Mouse (Mus musculus): ENCODE measurements around the gene Rif1. TPM values are rescaled to one million over a fixed set of nuclear protein-coding genes. Genes with fewer than 3 reads are reported as not detected.

Gene Rif1
- polyA plus RNA-seq (2015; fragmentation: Nextera tagmentation; extraction: Ambion mirVana) = 24.3 and 24.5 TPM in 2 replicates

DNA sequence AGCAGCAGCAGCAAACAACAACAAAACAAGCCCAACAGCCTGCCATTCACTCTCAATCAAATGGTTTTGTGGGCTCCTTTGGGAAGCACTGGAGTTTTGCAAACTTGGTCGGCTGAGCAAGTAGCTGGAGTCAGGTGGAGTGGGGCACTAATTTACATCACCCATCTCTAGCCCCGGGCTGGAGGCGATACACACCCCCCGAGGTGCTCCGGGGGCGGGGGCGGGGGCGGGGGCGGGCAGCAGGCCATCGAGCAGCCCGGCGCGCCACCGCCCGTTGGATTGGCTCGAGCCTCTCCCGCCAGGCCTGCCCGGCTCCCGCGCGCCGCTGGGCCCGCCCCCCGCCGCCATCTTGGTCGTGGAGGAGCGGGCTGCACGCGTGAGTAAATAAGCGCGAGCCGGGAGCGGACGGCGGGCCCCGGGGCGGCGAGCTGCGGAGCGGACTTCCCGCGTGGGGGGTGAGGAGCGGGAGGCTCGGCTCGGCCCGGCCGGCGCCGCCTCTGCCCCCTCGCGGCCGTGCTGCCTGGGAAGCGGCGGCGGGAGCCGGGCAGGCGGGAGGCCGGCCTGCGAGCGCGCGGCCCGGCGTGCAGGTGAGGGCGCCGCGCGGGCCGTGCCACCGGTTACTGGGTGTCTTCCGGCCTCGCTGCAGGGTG is at the start of gene Rif1:
Rif1 (plus strand) TSS at position 342 of the 650 bp plus-strand sequence.
- peak; percentile 91 for DNase-seq (ENCODE audit: low spot score)
- H3K9ac ChIP-seq (ENCODE audit: low read depth, low read length) = peak within 1 kb of the TSS; percentile 94
- no peaks in the 10 kb centered on the region for H3K27me3 ChIP-seq (ENCODE audit: insufficient read depth, low read length)
- no peak for TF ChIP-seq CTCF (IDR thresholded peaks at IDR 0.05; ENCODE audit: low read depth)
- ATAC-seq (replicated peaks; ENCODE audit: low FRiP score, low read depth) = peak; percentile 97
- under 1% methylated on average over 67 of the region's 72 CpGs for WGBS
- peak within 1 kb of the TSS; percentile 75 for H3K4me2 ChIP-seq (ENCODE audit: low read length)
- H3K36me3 ChIP-seq (ENCODE audit: insufficient read depth, low read length) = no peaks in the 10 kb centered on the region
- peak within 1 kb of the TSS; percentile 99 for H3K4me3 ChIP-seq (replicated peaks; ENCODE audit: low read depth, low read length)
- H3K9me3 ChIP-seq (replicated peaks; ENCODE audit: low read length) = no peaks in the 10 kb centered on the region
- peak within 1 kb of the TSS; percentile 94 for H3K27ac ChIP-seq
- no peaks in the 10 kb centered on the region for H3K4me1 ChIP-seq (replicated peaks; ENCODE audit: insufficient read depth, low read length)

DNA sequence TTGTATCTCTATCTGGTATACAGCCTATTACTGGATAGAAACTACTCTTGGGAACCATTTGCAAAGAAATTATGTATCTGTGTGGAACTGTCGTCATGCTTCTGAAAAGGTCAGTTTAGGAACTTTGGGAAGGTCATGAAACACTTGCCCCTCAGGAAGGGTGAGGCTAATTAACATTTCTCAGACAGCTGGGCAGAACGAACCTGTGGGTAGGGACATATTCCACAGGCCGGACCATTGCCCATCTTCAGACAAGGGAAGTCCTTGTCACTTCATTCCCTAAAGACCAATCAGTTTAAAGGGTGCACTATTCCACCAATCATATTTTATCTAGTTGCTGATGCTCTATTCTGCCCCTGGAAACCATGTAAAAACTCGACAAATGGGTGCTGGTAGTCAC is 45.6 kb upstream of the Rif1 start:
- 89% methylated on average over 4 of the region's 4 CpGs for WGBS
- H3K4me1 ChIP-seq (replicated peaks; ENCODE audit: insufficient read depth, low read length) = no peaks in the 10 kb centered on the region
- DNase-seq (ENCODE audit: low spot score) (no peak), ATAC-seq (replicated peaks; ENCODE audit: low FRiP score, low read depth) (no peak)
- TF ChIP-seq CTCF (IDR thresholded peaks at IDR 0.05; ENCODE audit: low read depth) = no peak
- no peak overlapping the region for H3K4me3 ChIP-seq (replicated peaks; ENCODE audit: low read depth, low read length)
- H3K9ac ChIP-seq (ENCODE audit: low read depth, low read length) = no peak overlapping the region
- no peaks in the 10 kb centered on the region for H3K27me3 ChIP-seq (ENCODE audit: insufficient read depth, low read length)
- H3K4me2 ChIP-seq (ENCODE audit: low read length) = no peak overlapping the region
- no peak overlapping the region for H3K27ac ChIP-seq
- H3K36me3 ChIP-seq (ENCODE audit: insufficient read depth, low read length) = no peaks in the 10 kb centered on the region
- no peaks in the 10 kb centered on the region; the same call in 1 of the 2 replicates for H3K9me3 ChIP-seq (replicated peaks; ENCODE audit: low read length)

DNA sequence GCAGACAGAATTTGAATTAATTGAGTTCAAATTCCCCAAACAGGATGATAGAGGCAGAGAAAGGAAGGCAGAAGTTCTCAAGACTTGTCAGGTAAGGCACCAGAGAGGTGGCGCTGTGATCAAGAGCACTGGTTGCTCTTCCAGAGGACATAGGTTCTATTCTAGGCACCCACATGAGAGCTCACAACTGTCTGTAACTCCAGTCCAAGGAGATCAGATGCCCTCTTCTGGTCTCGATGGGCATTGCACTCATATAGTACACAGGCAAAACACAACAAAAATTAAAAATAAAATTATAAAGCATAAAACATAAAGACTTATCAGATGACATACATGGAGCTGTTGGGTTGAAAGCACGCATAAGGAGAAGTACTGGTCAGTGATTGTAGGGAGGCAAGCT is 43.2 kb upstream of the Rif1 start:
- Histone ChIP-seq H3K27me3 (ENCODE audit: insufficient read depth, low read length) (no peaks in the 10 kb centered on the region), H3K4me2 (ENCODE audit: low read length) (no peak overlapping the region), H3K9ac (ENCODE audit: low read depth, low read length) (no peak overlapping the region), H3K9me3 (replicated peaks; ENCODE audit: low read length) (no peaks in the 10 kb centered on the region; the same call in 1 of the 2 replicates), H3K27ac (no peak overlapping the region), H3K4me3 (replicated peaks; ENCODE audit: low read depth, low read length) (no peak overlapping the region), H3K4me1 (replicated peaks; ENCODE audit: insufficient read depth, low read length) (no peaks in the 10 kb centered on the region), H3K36me3 (ENCODE audit: insufficient read depth, low read length) (no peaks in the 10 kb centered on the region)
- ATAC-seq (replicated peaks; ENCODE audit: low FRiP score, low read depth) (no peak), DNase-seq (ENCODE audit: low spot score) (no peak)
- 90% methylated on average over 3 of the region's 3 CpGs for WGBS
- TF ChIP-seq CTCF (IDR thresholded peaks at IDR 0.05; ENCODE audit: low read depth) = peak; percentile 24; the same call in 1 of the 2 replicates

DNA sequence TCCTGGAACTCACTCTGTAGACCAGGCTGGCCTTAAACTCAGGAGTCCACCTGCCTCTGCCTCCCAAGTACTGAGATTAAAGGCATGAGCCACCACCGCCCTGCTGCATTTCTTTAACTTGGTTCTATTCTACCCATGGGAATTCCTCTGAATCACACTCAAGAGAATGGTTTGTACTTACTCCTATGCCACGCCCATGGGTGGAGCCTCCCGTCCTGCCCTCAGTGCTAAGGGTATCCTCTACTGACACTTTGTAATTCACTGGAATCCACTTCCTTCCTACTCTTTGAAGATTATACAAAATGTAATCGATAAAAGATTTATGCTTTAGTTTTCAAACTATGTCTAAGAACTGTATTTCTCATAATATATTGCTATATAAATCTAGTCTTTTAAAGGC is 41.1 kb upstream of the Rif1 start:
- 78% methylated on average over 4 of the region's 4 CpGs for WGBS
- no peak overlapping the region for H3K9ac ChIP-seq (ENCODE audit: low read depth, low read length)
- no peak overlapping the region for H3K4me3 ChIP-seq (replicated peaks; ENCODE audit: low read depth, low read length)
- no peaks in the 10 kb centered on the region; the same call in 1 of the 2 replicates for H3K9me3 ChIP-seq (replicated peaks; ENCODE audit: low read length)
- DNase-seq (ENCODE audit: low spot score) = no peak
- no peaks in the 10 kb centered on the region for H3K27me3 ChIP-seq (ENCODE audit: insufficient read depth, low read length)
- H3K4me2 ChIP-seq (ENCODE audit: low read length) = no peak overlapping the region
- no peak overlapping the region for H3K27ac ChIP-seq
- no peaks in the 10 kb centered on the region for H3K36me3 ChIP-seq (ENCODE audit: insufficient read depth, low read length)
- no peaks in the 10 kb centered on the region for H3K4me1 ChIP-seq (replicated peaks; ENCODE audit: insufficient read depth, low read length)
- TF ChIP-seq CTCF (IDR thresholded peaks at IDR 0.05; ENCODE audit: low read depth) = no peak
- ATAC-seq (replicated peaks; ENCODE audit: low FRiP score, low read depth) = no peak

DNA sequence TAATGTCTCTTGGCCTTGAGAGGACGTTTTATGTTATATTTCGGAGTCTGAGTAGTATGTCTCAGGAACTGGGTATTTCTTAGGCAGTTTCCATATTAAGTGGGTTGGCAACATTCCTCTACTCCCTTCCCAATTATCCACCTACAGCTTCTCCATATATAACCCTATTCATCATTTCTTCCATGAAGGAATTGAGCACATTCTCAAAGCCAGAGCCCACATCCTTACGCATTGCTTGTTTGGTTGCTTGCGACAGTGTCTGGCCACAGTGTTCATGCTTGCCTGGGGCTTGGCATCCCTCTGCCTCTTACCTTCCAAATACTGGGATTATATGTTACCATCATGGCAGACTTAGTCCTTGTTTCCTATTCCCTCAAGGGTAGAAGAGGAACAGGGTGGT is 38.0 kb upstream of the Rif1 start:
- Histone ChIP-seq H3K9me3 (replicated peaks; ENCODE audit: low read length) (no peaks in the 10 kb centered on the region), H3K4me1 (replicated peaks; ENCODE audit: insufficient read depth, low read length) (no peaks in the 10 kb centered on the region), H3K36me3 (ENCODE audit: insufficient read depth, low read length) (no peaks in the 10 kb centered on the region), H3K4me2 (ENCODE audit: low read length) (no peak overlapping the region), H3K9ac (ENCODE audit: low read depth, low read length) (no peak overlapping the region), H3K4me3 (replicated peaks; ENCODE audit: low read depth, low read length) (no peak overlapping the region), H3K27ac (no peak overlapping the region), H3K27me3 (ENCODE audit: insufficient read depth, low read length) (no peaks in the 10 kb centered on the region)
- TF ChIP-seq CTCF (IDR thresholded peaks at IDR 0.05; ENCODE audit: low read depth) = no peak
- DNase-seq (ENCODE audit: low spot score) (no peak), ATAC-seq (replicated peaks; ENCODE audit: low FRiP score, low read depth) (no peak)
- WGBS = 90% methylated on average over 4 of the region's 4 CpGs

DNA sequence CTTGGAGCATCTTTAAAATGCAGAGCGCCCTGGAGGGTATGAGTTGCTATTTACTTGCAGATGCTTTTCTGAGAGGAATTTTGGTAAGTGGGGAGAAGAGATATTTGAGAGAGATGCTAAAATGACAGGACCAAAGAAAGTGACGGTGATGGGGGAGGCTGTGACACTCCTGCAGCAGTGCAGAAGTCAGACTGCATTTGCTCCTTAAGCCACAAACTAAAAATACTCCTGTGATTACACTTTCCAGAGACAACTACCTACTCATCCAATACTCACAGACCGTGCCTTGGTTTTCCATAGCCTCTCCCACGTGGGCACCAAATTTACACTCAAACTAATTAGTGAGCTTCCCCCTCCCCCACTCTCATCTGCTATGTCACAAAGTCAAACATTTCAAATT is 37.5 kb upstream of the Rif1 start:
- TF ChIP-seq CTCF (IDR thresholded peaks at IDR 0.05; ENCODE audit: low read depth) = no peak

More for the DNA sequence above, 37.5 kb upstream of the Rif1 start:
- Histone ChIP-seq H3K27me3 (ENCODE audit: insufficient read depth, low read length) (no peaks in the 10 kb centered on the region), H3K4me1 (replicated peaks; ENCODE audit: insufficient read depth, low read length) (no peaks in the 10 kb centered on the region), H3K36me3 (ENCODE audit: insufficient read depth, low read length) (no peaks in the 10 kb centered on the region), H3K4me2 (ENCODE audit: low read length) (no peak overlapping the region), H3K9ac (ENCODE audit: low read depth, low read length) (no peak overlapping the region), H3K4me3 (replicated peaks; ENCODE audit: low read depth, low read length) (no peak overlapping the region), H3K27ac (no peak overlapping the region), H3K9me3 (replicated peaks; ENCODE audit: low read length) (no peaks in the 10 kb centered on the region)
- no peak for DNase-seq (ENCODE audit: low spot score)
- WGBS = 67% methylated on average over 4 of the region's 4 CpGs
- ATAC-seq (replicated peaks; ENCODE audit: low FRiP score, low read depth) = no peak

Data from kidney, postnatal 0 days (tissue).